Mouse (Mus musculus): Measurements from ENCODE around the gene Rps6ka1.

- TF ChIP-seq POLR2A (IDR thresholded peaks at IDR 0.05; ENCODE audit: low read depth, low read length) (no peak), CTCF (IDR thresholded peaks at IDR 0.05; ENCODE audit: borderline replicate concordance, insufficient read depth, low read length) (no peak)
Observed at GRCm38 (mm10) chr4:133840501-133840900, 47.1 kb downstream of the Rps6ka1 start.
